In genomic region chr8:103230741-103231475, GRCm38 (mm10) we compare ENCODE assay signal across 8 mouse cellular contexts.
DNase-seq lines count a peak whose midpoint lies in the region; ATAC-seq lines count a peak whose summit lies in the region.

No protein-coding gene starts in this region.

- WGBS in kidney, embryonic 14.5 days = 13% methylated on average over 9 of the region's 9 CpGs

- no peak for DNase-seq in frontal cortex, postnatal 14 days (ENCODE audit: low spot score in 2 of 2)
- peak; percentile 6 for DNase-seq in right cerebral cortex, adult 18-20 months
- no peak for DNase-seq in right cerebral cortex, postnatal 14 days
- no peak for DNase-seq in liver
- no peak for DNase-seq in spleen, adult 12 weeks (ENCODE audit: low spot score)
- DNase-seq in cerebellum, adult 9-11 months = no peak

- H3K36me3 ChIP-seq in kidney, embryonic 14.5 days (ENCODE audit: control insufficient read depth, insufficient read depth, low read length) = no peaks in the 10 kb centered on the region

- peaks cover 27% of the 10 kb centered on the region for H3K4me1 ChIP-seq in kidney, embryonic 14.5 days (ENCODE audit: control insufficient read depth, insufficient read depth, low read length)

- no peak overlapping the region; the same call in 1 of the 2 replicates for H3K9ac ChIP-seq in kidney, embryonic 14.5 days (ENCODE audit: low read depth, low read length)

- H3K9me3 ChIP-seq in kidney, embryonic 14.5 days (ENCODE audit: control insufficient read depth, low read length) = no peaks in the 10 kb centered on the region

- H3K27me3 ChIP-seq in kidney, embryonic 14.5 days (ENCODE audit: control insufficient read depth, insufficient read depth, low read length) = no peaks in the 10 kb centered on the region

- peak; percentile 91 for ATAC-seq in frontal cortex, adult (ENCODE audit: low TSS enrichment)
- ATAC-seq in kidney, embryonic 14.5 days (ENCODE audit: low FRiP score, low TSS enrichment) = peak; percentile 59

- H3K27ac ChIP-seq in kidney, embryonic 14.5 days (ENCODE audit: low read depth, low read length) = peak overlapping the region; percentile 95

- no peak overlapping the region for H3K4me3 ChIP-seq in kidney, embryonic 14.5 days (ENCODE audit: low read length)

- H3K4me2 ChIP-seq in kidney, embryonic 14.5 days (replicated peaks; ENCODE audit: low read depth, low read length) = no peak overlapping the region
